ENCODE assay signal across 8 mouse cellular contexts in the genomic region with DNA sequence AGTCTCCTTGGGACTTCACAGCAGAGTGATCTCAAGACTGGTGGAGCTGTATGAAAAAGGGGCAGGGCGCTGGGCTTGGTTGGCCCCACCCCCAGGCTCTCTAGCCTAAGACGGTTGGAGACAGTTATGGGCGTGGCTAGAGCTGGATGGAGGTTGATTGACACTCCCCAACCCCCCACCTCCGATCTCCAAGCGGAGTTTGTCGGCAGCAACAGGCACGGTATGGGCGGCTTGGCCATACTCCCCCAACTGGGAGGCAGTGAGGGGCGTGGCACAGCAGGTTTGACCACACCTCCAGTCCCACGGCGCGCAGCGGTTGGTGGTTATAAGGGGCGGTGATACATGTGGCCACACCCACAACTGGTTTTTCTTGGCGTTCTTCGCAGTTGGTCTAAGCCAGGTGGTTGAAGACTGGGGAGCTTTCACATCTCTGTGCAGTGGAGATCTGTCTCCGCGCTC.
A peak's percentile ranks its signal among the peaks of the same experiment; 100 is the strongest.
DNase-seq lines count a peak whose midpoint lies in the region; ATAC-seq lines count a peak whose summit lies in the region.

No protein-coding gene starts in this region.

- no peaks in the 10 kb centered on the region for H3K36me3 ChIP-seq in forebrain, embryonic 11.5 days (ENCODE audit: control insufficient read depth, insufficient read depth, low read length)

- H3K4me3 ChIP-seq in forebrain, embryonic 11.5 days (ENCODE audit: low read depth, low read length) = peak overlapping the region; percentile 9; the same call in 1 of the 2 replicates

- DNase-seq in CD8-positive naive resting alpha-beta T cell, adult 2 months (ENCODE audit: low read depth in 2 of 2, low spot score in 2 of 2) = peak; percentile 32 to 41
- DNase-seq in adrenal gland, adult 18-20 months (ENCODE audit: low spot score in 2 of 2) = peak; percentile 26 to 43
- peak; percentile 89 for DNase-seq in forebrain, embryonic 11.5 days (ENCODE audit: low spot score)
- DNase-seq in layer of hippocampus, postnatal 10 days (ENCODE audit: low spot score in 2 of 2) = peak; percentile 74 to 77
- DNase-seq in right cerebral cortex, postnatal 14 days = peak; percentile 80
- DNase-seq in yolk sac, embryonic 10.5 days (ENCODE audit: low spot score) = peak; percentile 78

- peaks cover 5% of the 10 kb centered on the region; the same call in 1 of the 2 replicates for H3K27me3 ChIP-seq in forebrain, embryonic 11.5 days (ENCODE audit: control insufficient read depth, insufficient read depth, low read length)

- WGBS in forebrain, embryonic 11.5 days = 7% methylated on average over 18 of the region's 18 CpGs

- ATAC-seq in forebrain, embryonic 11.5 days (replicated peaks; ENCODE audit: low FRiP score) = peak; percentile 73
- peak; percentile 88 to 90 for ATAC-seq in hematopoietic stem cell, adult 5-6 weeks (replicated peaks in 1 of 2; ENCODE audit: insufficient read depth in 1 of 2, low FRiP score in 2 of 2, low TSS enrichment in 1 of 2, low read depth in 1 of 2, poor library complexity in 2 of 2, severe bottlenecking in 2 of 2)
- peak; percentile 81 for ATAC-seq in megakaryocyte, adult 5-6 weeks (ENCODE audit: poor library complexity, severe bottlenecking)

- H3K9me3 ChIP-seq in forebrain, embryonic 11.5 days (ENCODE audit: control insufficient read depth, low read length) = no peaks in the 10 kb centered on the region

- H3K4me2 ChIP-seq in forebrain, embryonic 11.5 days (ENCODE audit: low read depth, low read length, severe bottlenecking) = peak overlapping the region; percentile 42

- no peak overlapping the region for H3K27ac ChIP-seq in forebrain, embryonic 11.5 days (ENCODE audit: low read depth, low read length)

- H3K9ac ChIP-seq in forebrain, embryonic 11.5 days (ENCODE audit: low read length) = no peak overlapping the region

- H3K4me1 ChIP-seq in forebrain, embryonic 11.5 days (replicated peaks; ENCODE audit: control insufficient read depth, insufficient read depth, low read length) = peaks cover 3% of the 10 kb centered on the region; the same call in 1 of the 2 replicates

Comparison
In these comparisons a context has a peak if more than half of its experiments do, and no peak if none do; other contexts are left out.
1. DNase-seq: peak in every context shown above with its lines; median percentile 89 in forebrain, embryonic 11.5 days; 80 in right cerebral cortex, postnatal 14 days; 78 in yolk sac, embryonic 10.5 days; 76 in layer of hippocampus, postnatal 10 days; 36 in CD8-positive naive resting alpha-beta T cell, adult 2 months; 34 in adrenal gland, adult 18-20 months.